Mouse (Mus musculus): ENCODE measurements around the gene Gm11037.

Gm11037 gene

GRCm38 (mm10) chr2:131149254-131149578, 15.9 kb downstream of the Gm11037 start:
- no peak for DNase-seq (ENCODE audit: low spot score)

- no peak for DNase-seq (ENCODE audit: low spot score)
Observed at GRCm38 (mm10) chr2:131152166-131152730, 19.0 kb downstream of the Gm11037 start.

- DNase-seq (ENCODE audit: low spot score) = no peak
Observed at GRCm38 (mm10) chr2:131154036-131154435, 20.7 kb downstream of the Gm11037 start.

GRCm38 (mm10) chr2:131156987-131157386, 23.7 kb downstream of the Gm11037 start:
- no peak for DNase-seq (ENCODE audit: low spot score)

DNA sequence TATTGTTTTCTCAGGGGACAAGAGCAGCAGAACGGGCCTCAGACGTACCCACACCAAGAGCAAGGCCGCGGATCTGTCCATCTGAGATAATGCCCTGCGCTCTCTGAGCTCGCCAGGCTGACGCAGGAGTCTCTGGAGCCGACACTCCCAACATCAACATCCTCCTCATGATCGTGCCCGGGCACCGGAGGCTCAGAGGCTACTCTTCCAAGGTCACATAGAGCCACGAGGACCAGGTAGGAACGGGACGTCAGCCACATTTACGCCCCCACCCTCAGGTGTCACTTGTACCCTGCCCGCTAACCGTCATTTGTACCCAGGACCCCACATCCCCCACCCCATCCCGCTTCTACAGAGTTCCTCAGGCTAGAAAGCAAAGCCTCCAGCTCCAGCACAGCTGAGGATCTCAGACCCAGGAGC, 26.2 kb downstream of the Gm11037 start:
- DNase-seq (ENCODE audit: low spot score) = no peak

DNA sequence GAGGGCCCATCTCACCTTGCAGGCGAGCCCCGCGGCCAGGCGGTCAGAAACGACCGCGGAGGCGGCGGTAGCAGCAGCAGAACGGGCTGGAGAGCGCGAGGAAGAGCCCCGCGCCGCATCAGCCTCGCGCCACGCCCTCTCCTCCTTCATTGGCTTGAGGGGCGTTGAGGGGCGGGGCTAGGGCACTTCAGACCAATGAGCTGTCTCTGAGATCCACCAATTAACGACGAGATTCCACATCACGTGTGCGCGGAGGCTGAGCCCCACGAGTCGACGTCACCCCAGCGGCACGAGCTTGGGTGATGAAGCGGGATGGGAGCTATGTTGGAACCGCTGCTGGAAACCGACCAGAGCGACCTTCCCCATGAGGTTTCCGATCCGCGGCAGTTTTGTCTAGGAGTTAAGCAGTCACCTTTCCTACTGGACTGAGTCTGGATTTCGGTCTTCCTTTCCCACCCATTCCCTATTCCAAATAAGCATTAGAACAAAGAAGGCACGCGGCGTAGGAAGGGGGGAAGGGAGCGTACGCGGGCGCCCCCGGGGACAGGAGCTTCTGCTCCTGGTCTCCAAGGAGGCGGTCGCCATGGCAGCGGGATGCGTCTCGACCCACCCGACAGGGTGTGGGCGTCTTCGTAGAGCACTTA, 26.8 kb downstream of the Gm11037 start, which contains the start of gene 1700037H04Rik:
1700037H04Rik (minus strand) TSS at position 144 of the 644 bp plus-strand sequence.
- DNase-seq (ENCODE audit: low spot score) = peak; percentile 88

- DNase-seq (ENCODE audit: low spot score) = no peak
Observed at GRCm38 (mm10) chr2:131160671-131161111, 27.4 kb downstream of the Gm11037 start.

- DNase-seq (ENCODE audit: low spot score) = no peak
Observed at GRCm38 (mm10) chr2:131163924-131164323, 30.6 kb downstream of the Gm11037 start.

- no peak for DNase-seq (ENCODE audit: low spot score)
Observed at GRCm38 (mm10) chr2:131166172-131166571, 32.9 kb downstream of the Gm11037 start.

GRCm38 (mm10) chr2:131167984-131168383, 34.7 kb downstream of the Gm11037 start:
- DNase-seq (ENCODE audit: low spot score) = no peak

DNA sequence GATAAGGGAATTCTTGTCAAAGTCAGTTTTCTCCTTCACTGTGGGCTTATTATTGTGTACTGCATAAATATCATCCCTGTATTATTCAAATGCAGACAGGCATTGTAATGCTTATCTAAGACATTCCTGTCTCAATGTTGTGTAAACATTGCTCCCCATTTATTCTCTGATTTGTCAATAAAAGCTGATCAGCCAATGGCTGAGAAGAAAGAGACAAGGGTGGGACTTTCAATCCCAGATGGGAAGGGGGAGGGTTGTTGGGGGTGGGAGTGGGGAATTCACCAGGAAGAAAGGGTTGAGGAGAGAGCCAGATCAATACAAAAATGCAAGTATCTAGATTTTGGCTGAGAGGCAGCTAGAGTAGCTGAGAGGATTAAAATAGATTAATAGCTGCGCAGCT, 35.6 kb downstream of the Gm11037 start:
- DNase-seq (ENCODE audit: low spot score) = no peak

DNA sequence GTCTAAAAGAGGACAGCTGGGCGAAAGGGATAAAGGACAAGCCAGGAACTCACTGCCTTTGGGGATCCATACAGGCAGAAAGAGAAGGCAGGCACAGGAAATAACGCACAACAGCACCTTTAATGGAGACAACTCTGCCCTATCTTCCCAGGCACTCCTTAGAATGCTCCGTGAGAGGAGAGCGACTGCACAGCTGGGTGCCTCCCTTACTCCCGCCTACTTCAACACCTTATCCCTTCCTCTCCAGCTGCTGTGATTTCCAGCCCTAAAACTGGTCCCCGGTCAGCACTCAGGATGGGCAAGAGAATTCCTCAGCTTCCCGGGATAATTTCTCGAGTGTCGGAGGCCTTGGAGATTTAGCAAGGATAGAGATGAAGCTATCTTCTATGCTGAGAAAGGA, 37.6 kb downstream of the Gm11037 start:
- DNase-seq (ENCODE audit: low spot score) = no peak

DNA sequence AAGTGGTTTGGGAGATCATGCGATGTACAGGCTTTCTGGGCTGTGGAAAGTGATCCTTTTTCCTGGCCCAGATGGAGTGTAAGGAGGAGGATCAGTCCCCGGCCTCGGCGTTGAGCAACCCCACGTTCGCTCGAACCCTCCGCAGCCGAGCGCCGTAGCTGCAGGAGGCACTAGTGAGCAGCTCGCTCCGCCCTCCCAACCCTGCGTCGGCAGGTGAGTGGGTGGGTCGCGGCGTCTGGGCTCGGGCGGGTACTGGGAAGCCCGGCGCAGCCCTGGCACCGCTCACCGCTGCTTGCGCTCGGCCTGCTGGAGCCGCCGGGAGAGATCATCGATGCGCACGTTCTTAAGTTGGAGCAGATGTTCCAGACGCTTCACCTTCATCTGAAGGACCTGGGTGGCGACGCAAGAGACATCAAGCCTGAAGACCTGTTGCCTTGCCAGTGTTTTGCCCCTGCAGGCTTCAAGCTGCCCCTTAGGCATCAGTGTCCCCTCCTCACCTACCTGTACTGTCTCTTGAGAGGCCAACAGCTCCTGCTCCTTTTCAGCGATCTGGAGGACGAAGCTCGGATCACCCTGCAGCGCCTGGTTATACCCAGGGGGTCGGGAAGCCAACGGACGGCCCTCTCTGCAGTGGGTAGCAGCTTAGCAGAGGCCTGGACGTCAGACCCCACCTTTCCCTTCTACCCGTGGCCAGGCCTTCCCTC, 38.3 kb downstream of the Gm11037 start:
- no peak for DNase-seq (ENCODE audit: low spot score)

GRCm38 (mm10) chr2:131172322-131172721, 39.0 kb downstream of the Gm11037 start:
- no peak for DNase-seq (ENCODE audit: low spot score)

- no peak for DNase-seq (ENCODE audit: low spot score)
Observed at GRCm38 (mm10) chr2:131174700-131175099, 41.4 kb downstream of the Gm11037 start.

- no peak for DNase-seq (ENCODE audit: low spot score)
Observed at GRCm38 (mm10) chr2:131175286-131175944, 42.1 kb downstream of the Gm11037 start.

- no peak for DNase-seq (ENCODE audit: low spot score)
Observed at GRCm38 (mm10) chr2:131175945-131176309, 42.6 kb downstream of the Gm11037 start.

- no peak for DNase-seq (ENCODE audit: low spot score)
Observed at GRCm38 (mm10) chr2:131176491-131176890, 43.2 kb downstream of the Gm11037 start.

DNA sequence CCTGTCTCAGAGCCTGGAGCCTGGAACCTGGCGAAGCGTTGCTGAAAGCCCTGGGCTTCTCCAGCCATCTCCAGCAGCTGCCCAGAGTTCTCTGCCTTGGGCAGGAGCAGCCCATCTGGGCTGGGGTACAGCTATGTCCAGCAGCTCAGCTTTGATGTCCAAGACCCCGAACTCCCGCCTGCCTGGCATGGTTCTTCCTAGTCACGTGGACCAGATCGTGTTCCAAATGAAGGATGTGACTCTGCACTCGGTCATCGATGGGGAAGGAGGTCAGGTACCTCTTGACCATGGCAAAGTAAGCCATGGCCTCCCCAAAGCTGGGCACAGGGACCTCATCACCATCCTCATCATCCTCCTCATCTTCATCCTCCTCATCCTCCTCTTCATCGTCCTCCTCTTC, 44.6 kb downstream of the Gm11037 start:
- DNase-seq (ENCODE audit: low spot score) = no peak

GRCm38 (mm10) chr2:131178828-131179245, 45.5 kb downstream of the Gm11037 start:
- no peak for DNase-seq (ENCODE audit: low spot score)

- DNase-seq (ENCODE audit: low spot score) = no peak
Observed at GRCm38 (mm10) chr2:131179246-131179886, 46.1 kb downstream of the Gm11037 start.

DNA sequence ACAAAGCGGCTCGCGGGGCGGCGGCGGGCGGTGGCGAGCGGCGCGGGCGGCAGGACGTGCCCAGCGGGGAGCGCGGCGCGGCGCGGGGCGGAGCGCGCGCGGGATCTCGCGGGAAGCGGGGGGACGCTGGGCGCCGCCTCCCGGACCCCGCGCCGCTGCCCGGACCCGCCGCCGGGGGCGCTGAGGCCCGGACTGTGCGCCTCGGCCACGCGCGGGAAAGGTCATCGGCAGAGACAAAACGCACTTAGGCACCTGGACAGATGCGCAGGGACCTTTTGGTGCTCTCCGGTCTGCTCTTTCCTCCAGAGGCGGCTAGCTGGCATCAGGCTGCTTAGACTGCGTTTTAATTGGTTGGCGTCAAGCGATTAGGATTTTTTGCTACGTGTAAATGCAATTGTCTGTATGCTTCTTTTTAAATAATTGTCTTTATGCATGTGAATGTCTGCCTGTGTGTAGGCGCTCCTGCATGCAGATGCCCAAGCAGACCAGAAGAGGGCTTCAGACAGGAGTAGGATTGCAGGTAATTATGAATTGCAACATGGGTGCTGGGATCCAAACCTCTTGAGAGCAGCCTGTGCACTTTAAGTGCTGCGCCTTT, 46.8 kb downstream of the Gm11037 start, which contains the start of gene Cenpb:
Cenpb (minus strand) TSS at position 78 of the 598 bp plus-strand sequence.
- DNase-seq (ENCODE audit: low spot score) = no peak
